Mouse (Mus musculus) adrenal gland, postnatal 36 days (tissue): ENCODE data around the gene Tpi1. TPM values are rescaled to one million over a fixed set of nuclear protein-coding genes. Genes with fewer than 3 reads are reported as not detected.

ENCODE experiments used
- DNase-seq, 2 experiments: peaks; one replicate each; pipeline ENCODE4 v3.0.0; 2021; ENCODE audit warnings: mixed read lengths in 1 of 2
- long read RNA-seq, 2 experiments: library from polyadenylated mRNA; stranded (forward); transcript quantifications; one replicate each; pipeline ENCODE4 v2.0.0; 2021; ENCODE audit warnings: borderline sequencing depth in 2 of 2
- total RNA-seq, 2 experiments: library from RNA; stranded (reverse); gene quantifications; 2 replicates each; pipeline ENCODE4 v1.2.3; 2021

Tpi1 gene
- total RNA-seq = 100 to 1,000 TPM; 406 to 411 TPM
- long read RNA-seq, experiment 1, transcript Tpi1-205 (7 exons, 1,607 nt) = major isoform, 626 of 663 reads
- long read RNA-seq, experiment 1, partial matches to known transcripts = 8 of 663 reads
- long read RNA-seq, experiment 1, other reads (novel, unspliced or antisense) = 23 of 663 reads
- long read RNA-seq, experiment 2, transcript Tpi1-205 (7 exons, 1,607 nt) = major isoform, 235 of 253 reads
- long read RNA-seq, experiment 2, partial matches to known transcripts = 4 of 253 reads
- long read RNA-seq, experiment 2, other reads (novel, unspliced or antisense) = 11 of 253 reads

DNA sequence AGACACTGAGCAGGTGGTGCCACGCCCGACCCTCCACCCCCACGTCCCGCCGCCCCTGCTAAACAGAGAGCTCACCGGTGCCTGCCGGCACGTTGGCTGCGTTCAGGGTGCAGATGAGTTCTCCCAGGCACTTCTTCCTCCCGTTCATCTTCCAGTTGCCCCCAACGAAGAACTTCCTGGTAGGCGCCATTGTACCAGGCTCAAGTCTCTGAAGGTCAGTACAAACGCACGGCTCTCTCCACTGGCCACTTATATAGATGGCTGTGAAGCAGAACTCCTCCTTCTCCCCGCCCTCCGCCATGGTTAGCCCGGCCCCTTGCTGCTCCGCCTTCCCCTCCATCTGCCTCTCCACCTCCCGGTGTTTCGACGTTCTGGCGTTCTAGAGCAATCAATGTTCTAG is at the start of gene Tpi1:
TSS of gene Tpi1 (minus strand) at position 364 of the 400 bp plus-strand sequence.
- DNase-seq = peak; percentile 94

DNA sequence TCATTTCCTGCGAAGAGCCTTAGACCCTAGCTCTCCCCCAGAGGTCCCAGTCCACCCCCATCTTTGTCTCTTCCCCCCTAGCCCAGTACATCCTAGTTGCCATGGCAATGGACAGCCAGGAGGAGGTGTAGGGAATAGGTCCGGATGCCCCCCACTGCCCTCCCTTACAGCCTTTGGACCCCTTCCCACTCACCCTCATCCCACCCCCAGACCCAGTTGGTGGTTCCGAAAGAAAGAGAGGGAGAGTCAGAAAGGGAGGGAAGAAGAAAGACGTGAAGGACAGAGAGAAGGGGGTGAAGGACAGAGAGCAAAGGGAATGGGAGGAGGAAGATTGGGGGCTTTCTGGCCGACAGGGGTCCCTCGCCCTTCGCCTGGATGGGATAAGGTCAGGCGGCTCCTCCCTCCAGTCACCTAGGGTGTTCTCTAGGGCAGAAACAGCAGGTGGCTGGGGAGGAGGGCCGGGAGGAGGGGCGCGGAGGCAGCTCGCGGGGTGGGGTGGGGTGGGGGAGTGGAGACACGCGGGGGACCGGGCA is 49.1 kb upstream of the Tpi1 start:
- no peak for DNase-seq

DNA sequence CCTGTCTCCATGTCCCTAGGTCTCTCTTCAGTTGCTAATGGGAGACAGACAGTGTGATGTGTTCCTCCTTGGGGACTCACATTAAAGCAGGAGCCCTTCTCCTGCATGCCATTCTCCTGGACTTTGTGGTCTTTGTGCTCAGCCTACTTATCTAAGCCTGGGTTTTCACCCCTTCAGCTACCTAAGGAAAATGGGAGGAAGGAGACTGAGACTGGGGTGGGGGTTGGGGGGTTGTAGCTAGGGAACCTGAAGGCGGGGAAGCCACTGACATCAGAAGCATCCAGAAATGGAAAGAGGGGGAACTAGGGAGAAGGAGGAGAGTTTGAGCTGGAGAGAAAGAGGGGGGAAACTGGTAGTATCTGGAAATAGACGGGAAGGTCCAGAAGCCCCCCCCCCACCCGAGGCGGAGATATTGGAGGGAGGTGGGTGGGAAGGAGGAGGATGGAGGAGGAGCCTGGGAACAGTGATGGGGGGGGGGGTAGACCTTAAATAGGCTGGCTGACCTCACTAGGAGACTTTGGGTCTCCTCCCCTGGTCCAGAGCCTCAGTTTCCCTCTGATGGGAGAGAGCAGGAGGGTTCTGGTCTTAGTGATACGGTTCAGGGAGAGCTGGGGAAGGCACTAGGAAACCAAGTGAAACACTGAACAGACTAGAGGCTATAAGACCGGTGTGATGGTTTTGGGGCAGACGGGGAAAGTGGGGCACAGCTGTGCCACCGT is 48.5 kb upstream of the Tpi1 start:
- no peak for DNase-seq

DNA sequence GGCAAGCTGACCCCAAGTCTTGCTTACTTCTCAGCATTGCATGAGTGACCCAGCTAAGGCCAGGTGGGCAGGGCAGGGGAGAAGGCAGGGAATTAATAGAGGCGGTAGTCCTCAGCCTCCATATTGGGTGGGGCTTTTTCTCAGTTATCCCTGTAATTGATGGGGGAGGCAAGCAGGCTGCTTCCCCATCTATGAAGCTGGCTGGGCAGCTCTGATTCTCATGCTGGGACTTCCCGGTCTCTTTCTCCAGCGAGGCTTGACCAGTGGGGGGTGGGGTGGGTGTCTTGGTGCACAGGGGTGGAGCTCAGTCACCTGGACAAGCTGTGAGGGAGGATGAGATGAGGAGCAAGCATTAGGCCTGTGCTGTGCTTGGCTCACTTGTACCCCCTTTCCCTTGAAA is 47.7 kb upstream of the Tpi1 start:
- DNase-seq = no peak

DNA sequence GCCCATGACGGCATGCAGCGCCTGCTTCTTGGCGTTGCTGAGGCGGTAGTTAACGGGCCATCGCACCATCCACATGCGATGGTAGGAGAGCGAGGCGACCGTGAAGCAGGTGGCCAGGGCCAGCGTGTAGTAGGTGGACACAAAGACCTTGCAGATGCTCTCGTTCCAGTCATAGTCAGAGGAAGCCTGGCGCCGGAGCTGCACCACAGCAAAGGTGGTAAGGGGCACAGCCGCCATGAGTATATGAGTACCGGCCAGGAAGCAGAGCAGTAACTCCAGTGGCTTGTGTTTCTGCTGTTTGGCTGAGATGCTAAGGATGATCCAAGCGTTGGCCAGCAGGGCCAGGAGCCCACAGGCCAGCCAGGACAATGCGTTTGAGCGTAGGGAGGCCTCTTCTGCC is 47.2 kb upstream of the Tpi1 start:
- DNase-seq = no peak

DNA sequence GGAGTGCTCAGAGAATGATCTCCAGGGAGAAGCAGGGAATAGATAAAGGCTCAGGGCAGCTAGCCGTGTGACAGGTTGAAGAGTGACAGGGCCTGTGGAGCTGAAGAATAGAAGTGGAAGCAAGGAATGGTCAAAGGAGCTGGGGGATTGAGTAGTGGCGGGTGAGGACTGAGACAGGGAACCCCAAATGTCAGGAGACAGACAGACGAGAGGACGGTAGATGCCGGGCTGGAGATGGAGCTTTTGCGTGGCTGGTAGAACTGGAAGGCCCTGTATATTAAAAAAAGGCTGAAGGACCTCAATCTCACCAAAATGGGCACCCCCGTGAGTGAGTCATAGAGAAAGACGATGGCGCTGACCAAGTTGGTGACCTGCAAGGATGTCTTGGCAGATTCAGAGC is 46.4 kb upstream of the Tpi1 start:
- no peak for DNase-seq

DNA sequence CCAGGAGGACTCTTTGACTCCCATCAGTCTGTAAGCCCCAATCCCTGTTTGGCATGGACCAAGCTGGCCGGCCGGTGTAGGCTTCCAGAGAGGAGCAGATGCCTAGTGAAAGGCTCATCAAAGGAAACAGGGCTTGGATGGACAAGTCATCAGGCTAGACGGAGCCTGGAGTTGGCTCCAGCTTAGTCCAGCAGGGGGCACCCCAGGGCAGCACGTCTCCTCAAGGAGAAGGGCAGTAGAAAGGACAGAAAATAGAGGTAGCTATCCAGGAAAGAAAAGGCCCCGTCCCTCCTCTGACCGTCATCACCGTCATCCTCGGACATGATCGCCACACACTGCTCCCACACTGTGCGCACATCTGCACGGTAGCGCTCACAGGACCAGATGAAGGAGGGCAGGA is 45.6 kb upstream of the Tpi1 start:
- DNase-seq = peak; percentile 91 to 95

DNA sequence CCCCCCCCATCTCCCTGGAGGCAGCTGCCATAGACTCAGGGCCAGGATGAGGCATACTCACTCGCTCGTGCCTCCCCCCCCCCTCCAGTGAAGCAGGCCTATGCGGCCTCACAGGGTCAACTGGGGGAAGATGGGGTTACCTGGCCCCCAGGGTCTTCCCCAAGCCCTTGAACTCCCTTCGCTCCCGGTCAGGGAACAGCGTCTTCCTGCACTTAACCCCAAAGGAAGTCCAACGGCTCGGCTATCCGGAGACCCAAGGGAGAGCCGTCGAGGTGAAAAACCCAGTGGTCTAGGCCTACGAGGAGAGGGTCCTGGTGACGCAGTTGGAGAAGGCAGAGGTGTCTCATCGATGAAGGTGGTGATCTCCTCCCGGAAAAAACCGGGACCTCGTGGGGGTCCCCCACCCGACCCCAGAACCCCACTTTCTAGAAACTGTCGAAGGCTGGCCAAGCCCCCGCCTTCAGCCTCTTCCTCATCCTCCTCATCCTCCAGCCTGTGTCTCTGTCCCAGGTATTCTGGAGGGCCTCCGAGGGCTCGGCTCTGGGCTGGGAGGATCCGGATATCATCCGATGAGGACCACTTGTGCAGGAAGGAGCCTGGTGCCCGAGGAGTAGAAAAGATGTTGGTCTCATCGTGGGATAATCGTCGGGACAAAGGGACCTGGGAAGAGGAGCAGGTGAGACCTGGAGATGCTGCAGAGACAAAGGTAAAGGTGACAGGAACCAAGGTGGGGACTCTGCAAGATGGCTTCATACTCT is 44.6 kb upstream of the Tpi1 start:
- no peak for DNase-seq

DNA sequence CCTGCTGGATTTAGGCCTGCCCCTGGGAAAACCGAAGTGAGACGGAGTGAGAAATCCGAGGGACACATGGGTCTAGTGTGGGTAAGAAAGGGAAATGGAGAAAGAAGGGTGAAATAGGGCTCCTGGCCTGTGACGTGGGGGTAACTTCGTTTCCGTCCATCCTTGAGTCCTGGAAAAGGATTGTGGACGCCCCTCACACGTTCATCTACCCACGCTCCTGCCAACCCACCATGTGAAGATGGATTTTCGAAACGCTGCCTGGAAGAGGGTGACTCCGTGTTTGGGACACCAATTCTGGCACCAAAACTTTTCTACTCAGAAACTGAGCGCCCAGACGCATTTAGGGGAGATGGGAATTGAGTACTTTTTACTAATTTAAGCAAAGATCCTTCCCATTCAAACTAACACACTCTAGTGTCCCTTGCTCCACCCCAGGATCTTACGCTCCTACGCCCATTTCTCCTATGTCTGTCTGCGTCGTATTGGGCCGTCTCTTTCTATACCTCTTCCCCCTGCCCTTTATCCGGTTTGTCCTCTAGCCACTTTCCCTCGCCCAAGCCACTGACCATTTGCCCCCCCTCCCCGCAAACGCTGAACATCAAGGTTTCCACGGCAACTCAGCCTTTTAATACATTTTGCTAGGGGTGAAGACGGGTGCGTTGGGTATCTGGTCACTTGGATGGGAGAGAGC is 43.9 kb upstream of the Tpi1 start:
- DNase-seq = no peak

DNA sequence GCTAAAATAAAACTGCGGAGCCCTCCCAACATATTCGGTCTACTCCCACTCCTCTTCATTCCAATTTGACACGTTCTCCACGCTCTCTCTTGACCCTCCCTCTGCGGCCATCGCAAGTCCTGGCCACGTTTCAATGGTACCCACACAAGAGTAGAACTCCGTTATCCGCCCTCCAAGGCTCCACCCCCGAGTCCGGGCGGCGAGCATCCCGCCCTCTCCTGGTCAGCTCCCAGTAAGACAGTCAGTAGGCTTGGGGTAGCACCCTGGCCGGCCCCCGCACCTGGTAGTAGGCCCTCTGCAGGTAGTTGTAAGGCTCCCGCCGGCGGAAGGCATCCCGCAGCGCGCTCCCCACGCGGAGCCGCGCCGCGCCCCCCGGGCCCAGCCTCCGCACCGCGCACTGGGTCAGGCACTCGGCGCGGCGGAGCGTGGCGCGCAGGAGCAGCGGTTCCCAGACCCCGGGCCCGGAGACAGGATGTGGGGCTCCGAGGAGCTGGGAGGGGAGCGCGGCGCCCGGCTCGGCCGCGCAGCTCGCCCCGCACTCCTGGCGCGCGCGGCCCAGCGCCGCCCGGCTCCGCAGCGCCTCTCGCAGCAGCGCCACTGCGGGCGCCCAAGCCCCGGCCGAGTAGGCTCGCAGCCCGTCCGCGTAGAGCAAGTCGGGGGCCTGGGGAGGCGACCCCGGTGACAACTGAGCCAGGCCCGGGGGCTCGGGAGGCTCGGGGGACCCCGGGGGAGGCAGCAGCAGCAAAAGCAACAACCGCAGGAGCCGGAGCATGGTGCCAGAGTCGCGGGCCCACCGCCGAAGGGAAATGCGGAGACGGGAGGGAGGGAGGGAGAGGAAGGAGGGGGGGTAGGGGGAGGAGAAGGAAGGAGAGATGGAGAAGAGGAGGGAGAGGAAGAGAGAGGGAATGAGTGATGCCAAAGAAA is 43.1 kb upstream of the Tpi1 start, which contains the start of gene P3h3:
TSS of gene P3h3 (minus strand) at position 837 of the 924 bp plus-strand sequence.
- peak; percentile 83 to 88 for DNase-seq

DNA sequence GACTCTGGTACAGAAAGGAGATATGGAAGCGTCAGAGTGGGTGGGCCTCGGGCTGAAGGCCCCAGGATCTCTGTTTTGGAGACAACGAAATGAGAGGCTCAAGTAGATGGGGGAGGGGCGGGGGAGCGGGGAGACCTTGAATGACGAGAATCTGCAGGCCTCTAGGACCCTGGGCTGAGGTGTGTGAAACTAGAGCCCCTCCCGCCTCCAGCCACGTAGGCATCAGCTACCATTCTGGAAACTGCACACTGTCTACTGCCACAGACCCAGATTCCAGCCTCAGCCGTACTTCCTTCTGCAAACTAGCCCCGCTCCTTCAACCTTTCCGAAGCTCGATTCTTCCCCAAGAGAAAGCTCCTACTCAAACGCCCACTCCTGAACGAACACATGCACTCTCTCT is 42.2 kb upstream of the Tpi1 start:
- DNase-seq = no peak

DNA sequence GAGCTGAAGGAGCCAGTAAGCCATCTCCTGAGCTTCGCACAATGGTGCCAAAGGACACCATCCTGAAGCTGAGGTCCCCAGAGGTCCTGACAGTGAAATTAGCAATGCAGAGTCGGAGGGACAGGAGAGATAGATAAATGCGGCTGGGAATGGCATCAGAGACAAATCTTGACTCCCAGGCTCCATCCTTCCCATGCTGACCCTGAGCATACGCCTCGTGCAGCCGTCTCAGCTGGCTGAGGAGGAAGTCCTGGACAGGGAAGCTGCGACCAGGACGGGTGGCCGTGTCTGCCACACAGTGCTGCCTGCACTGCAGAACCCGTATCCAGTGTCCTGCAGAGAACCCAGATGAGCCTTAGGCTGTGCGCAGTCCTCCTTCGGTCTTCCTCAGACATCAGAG is 40.6 kb upstream of the Tpi1 start:
- no peak for DNase-seq

DNA sequence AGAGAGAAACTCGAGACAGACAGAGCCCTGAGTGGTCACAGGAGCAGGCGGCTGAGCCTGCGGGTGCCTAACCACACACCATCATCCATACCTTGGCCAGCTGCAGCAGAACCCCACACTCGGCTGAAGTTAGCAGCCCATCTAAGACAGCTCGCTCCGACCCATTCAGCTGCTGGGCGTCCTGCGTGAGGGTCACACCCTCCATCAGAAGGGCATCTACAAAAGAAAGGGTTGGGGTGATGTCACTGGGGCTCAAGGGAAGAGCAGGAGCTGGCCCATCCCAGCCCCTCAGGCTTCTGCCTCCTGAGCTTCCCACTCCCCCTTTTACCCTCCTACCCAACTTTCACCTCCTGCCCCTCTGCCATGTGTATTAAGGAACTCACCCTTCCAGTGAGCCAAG is 36.4 kb upstream of the Tpi1 start:
- DNase-seq = no peak

DNA sequence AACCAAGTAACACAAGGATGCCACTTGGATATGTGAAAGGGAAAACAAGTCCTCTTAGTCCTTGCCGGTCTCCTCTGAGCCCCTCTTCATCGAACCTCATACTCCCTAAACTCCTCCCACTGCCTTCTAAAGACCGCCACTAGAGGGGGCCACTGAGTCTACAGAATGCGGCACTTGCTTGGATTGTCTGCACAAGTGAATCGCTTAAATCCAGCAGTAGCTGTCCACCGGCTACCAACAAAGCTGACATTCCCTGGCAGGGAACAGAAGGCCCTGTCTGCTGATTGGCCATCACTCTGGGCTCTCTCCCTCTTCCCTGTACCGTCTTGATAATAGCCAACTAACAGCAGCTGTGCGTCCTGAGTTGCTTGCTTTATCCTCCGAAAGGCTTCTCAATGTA is 33.2 kb upstream of the Tpi1 start:
- DNase-seq = peak; percentile 90

DNA sequence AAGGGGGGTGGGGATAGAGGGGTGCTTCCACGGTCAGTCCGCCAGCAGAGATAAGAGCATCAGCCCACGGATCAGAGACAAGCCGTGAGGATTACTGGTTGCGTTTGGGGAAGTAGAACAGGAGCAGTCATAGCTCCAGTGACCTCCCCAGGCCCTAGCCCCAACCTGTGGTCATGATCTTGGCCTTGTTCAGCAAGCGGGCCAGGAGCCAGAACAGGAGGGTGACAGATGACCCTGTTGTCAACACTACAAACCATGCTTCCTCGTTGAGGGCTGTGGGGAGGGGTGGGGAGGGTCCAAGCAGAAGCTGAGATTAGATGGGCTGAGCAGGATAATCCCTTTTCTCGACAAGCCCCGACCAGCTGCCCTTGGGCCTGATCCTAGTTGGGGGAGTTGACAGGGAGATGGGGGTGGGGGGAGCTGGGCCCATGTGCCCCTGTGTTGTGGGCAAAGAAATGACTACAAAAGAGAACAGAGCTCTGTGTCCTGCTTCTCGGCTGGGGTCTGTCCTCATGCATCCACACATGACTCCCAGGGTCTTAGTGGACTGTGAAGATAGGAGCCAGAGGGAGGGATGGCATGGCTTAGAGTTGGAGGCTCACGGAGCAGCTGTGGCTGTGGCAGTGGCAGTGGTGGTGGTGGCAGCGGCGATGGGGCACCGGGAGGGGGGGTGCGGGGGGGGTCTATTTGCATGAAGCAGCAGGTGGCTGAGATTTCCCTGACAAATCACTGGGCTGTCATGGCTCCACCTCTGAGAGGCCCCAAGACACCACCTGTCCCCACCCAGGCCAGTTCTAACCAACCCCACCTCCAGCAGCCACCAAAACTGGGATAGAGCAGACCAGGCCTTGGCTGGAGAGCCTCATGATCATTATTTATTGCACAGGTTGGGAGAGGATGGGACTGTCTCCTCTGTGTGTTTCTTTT is 26.4 kb upstream of the Tpi1 start, which contains the start of gene Gnb3:
TSS of gene Gnb3 (minus strand) at position 35 of the 927 bp plus-strand sequence.
- DNase-seq = peak in 1 of 2 experiments; percentile 25

DNA sequence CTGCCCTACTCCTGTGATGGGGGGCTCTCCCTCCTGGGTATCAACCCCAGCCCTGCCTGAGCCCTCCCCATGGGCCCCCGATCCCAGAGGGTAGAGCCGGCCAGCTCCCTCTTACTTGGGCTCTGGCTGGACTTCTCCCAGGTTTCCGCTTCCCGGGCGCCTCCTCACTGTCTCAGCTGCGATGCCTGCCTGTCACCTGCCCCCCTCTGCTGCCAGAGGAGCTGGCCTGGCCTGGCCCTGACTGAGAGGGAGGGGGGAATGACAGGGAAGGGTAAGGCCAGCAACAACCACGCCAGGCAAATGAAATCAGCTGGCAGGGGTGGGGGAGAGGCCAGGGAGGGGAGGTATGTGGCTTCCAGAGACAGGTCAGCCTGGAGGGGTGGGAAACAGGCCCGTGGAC is 25.7 kb upstream of the Tpi1 start:
- DNase-seq = peak in 1 of 2 experiments; percentile 43

DNA sequence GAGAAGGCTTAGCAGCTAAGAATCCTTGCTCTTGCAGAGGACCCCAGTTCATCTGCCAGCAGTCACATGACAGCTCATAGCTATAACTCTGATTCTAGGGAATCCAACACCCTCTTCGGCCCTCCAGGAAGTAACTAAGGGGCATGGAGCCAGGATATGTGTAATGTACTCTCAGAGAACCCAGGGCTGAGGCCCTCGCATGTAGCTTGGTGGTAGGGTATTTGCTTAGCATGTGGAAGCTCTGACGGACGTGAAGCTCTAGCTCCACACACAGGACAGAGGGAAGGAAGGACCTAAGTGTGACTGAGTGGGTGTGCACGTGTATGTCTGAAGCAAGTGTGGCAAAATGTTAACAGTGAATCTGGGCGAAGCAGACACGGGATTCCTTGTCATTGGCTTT is 22.3 kb upstream of the Tpi1 start:
- DNase-seq = no peak

DNA sequence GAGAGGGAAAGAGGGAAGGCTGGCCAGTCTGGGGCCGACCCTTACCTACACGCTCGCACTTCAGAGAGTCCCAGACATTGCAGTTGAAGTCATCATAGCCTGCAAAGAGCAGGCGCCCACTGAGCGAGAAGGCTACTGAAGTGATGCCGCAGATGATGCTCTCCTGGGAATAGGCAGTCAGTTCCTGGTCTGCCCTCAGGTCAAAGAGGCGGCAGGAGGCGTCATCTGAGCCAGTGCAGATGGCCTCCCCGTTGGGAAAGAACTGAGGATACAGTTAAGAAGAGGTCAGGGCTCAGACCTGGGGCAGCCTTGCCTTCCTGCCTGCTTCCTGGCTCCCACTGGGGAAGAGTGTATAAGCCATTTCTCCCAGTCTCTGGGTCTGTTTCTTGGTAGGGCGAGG is 21.4 kb upstream of the Tpi1 start:
- DNase-seq = no peak

DNA sequence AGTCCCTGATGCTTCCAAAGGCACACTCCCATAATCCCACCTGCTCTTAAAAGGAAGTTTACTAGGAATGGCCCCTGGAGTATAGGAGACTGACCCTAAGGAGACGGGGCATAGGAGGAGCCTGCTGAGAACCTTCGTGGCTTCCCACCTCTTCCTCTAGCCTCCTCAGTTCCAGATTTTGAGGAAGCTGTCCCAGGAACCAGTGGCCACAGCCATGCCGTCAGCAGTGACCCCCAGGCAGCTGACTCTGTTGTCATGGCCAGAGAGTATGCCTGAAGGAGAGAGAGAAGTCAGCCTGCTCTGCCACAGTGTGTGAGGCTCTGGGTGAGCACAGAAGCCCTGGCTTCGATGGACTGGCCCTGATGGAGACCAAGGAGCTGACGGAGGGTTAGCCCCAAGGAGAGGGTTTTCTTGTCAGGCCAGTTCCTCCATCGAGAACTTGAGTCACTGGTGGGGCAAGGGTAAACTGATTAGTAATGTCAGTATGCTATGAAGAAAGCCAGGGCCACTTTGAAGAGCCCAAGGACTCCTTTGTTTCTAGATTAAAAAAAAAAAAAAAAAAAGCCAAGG is 20.5 kb upstream of the Tpi1 start:
- DNase-seq = no peak
